Mouse (Mus musculus): Measurements from ENCODE around the gene Lrp2bp.

Lrp2bp gene
- long read RNA-seq, experiment 1, result 0 reads
- long read RNA-seq, experiment 2, result 0 reads

GRCm38 (mm10) chr8:45999138-45999783 is at the start of gene Lrp2bp:
Gene Lrp2bp (plus strand): TSS chr8:45999303.
- intact Hi-C loops (cut with DNase I), result no loop called here

GRCm38 (mm10) chr8:45950622-45951021 is 48.5 kb upstream of the Lrp2bp start:
- intact Hi-C loops (cut with DNase I), result no loop called here

GRCm38 (mm10) chr8:45970894-45971293 is 28.2 kb upstream of the Lrp2bp start:
- intact Hi-C loops (cut with DNase I), result no loop called here

- intact Hi-C loops (cut with DNase I), result no loop called here
Measured at GRCm38 (mm10) chr8:45973988-45974505, 25.1 kb upstream of the Lrp2bp start.

GRCm38 (mm10) chr8:45975126-45975836 is 23.8 kb upstream of the Lrp2bp start, which contains the start of the genes 1700029J07Rik and Ufsp2:
Gene 1700029J07Rik (minus strand): TSS chr8:45975252.
Gene Ufsp2 (plus strand): TSS chr8:45975528.
- intact Hi-C loops (cut with DNase I), result no loop called here

GRCm38 (mm10) chr8:45975837-45976468 is 23.1 kb upstream of the Lrp2bp start:
- intact Hi-C loops (cut with DNase I), result no loop called here

- intact Hi-C loops (cut with DNase I), result no loop called here
Measured at GRCm38 (mm10) chr8:45986665-45987064, 12.4 kb upstream of the Lrp2bp start.

GRCm38 (mm10) chr8:45988189-45988588 is 10.9 kb upstream of the Lrp2bp start:
- intact Hi-C loops (cut with DNase I), result no loop called here

- intact Hi-C loops (cut with DNase I), result no loop called here
Measured at GRCm38 (mm10) chr8:45990631-45991310, 8.3 kb upstream of the Lrp2bp start.

GRCm38 (mm10) chr8:45994111-45994510 is 5.0 kb upstream of the Lrp2bp start:
- intact Hi-C loops (cut with DNase I), result no loop called here

GRCm38 (mm10) chr8:45995576-45995975 is 3.5 kb upstream of the Lrp2bp start:
- intact Hi-C loops (cut with DNase I), result no loop called here

- intact Hi-C loops (cut with DNase I), result no loop called here
Measured at GRCm38 (mm10) chr8:45998228-45998627, 875 bp upstream of the Lrp2bp start.

GRCm38 (mm10) chr8:45999784-46000705 is 942 bp downstream of the Lrp2bp start:
- intact Hi-C loops (cut with DNase I), result no loop called here

GRCm38 (mm10) chr8:46005596-46005995 is 6.5 kb downstream of the Lrp2bp start, which contains the start of gene Ankrd37:
Gene Ankrd37 (minus strand): TSS chr8:46005707.
- intact Hi-C loops (cut with DNase I), result no loop called here

GRCm38 (mm10) chr8:46007050-46007672 is 8.1 kb downstream of the Lrp2bp start:
- intact Hi-C loops (cut with DNase I), result no loop called here

- intact Hi-C loops (cut with DNase I), result no loop called here
Measured at GRCm38 (mm10) chr8:46010306-46010705, 11.2 kb downstream of the Lrp2bp start.

- intact Hi-C loops (cut with DNase I), result no loop called here
Measured at GRCm38 (mm10) chr8:46010746-46011680, 11.9 kb downstream of the Lrp2bp start.

GRCm38 (mm10) chr8:46022203-46022602 is 23.1 kb downstream of the Lrp2bp start:
- intact Hi-C loops (cut with DNase I), result no loop called here

- intact Hi-C loops (cut with DNase I), result no loop called here
Measured at GRCm38 (mm10) chr8:46022758-46023157, 23.7 kb downstream of the Lrp2bp start.
